Mouse (Mus musculus): ENCODE measurements around the gene Trim14. TPM values are rescaled to one million over a fixed set of nuclear protein-coding genes. Genes with fewer than 3 reads are reported as not detected.

Trim14 gene
- polyA plus RNA-seq, 1 experiment from 2014 or later: 0.72 TPM

Other genes starting within 250 kb of the Trim14 start
- gene Foxe1, start 192.5 kb downstream of the Trim14 start, polyA plus RNA-seq (2016; fragmentation: Nextera tagmentation; extraction: Ambion mirVana): not detected in 2 replicates
- gene Trmo, start 146.7 kb downstream of the Trim14 start, polyA plus RNA-seq (2016; fragmentation: Nextera tagmentation; extraction: Ambion mirVana): 8.5 and 10.3 TPM in 2 replicates
- 2.3 and 3.5 TPM in 2 replicates for gene Hemgn, start 122.6 kb downstream of the Trim14 start, polyA plus RNA-seq (2016; fragmentation: Nextera tagmentation; extraction: Ambion mirVana)
- gene Anp32b, start 85.2 kb downstream of the Trim14 start, polyA plus RNA-seq (2016; fragmentation: Nextera tagmentation; extraction: Ambion mirVana): 194 and 196 TPM in 2 replicates
- 65.4 and 70.7 TPM in 2 replicates for gene Nans, start 46.9 kb downstream of the Trim14 start, polyA plus RNA-seq (2016; fragmentation: Nextera tagmentation; extraction: Ambion mirVana)
- gene Coro2a, start 66.1 kb upstream of the Trim14 start, polyA plus RNA-seq (2016; fragmentation: Nextera tagmentation; extraction: Ambion mirVana): 12.6 and 18.8 TPM in 2 replicates
- gene Tbc1d2, start 114.1 kb upstream of the Trim14 start, polyA plus RNA-seq (2016; fragmentation: Nextera tagmentation; extraction: Ambion mirVana): 0.97 and 1.5 TPM in 2 replicates